Mouse (Mus musculus): ENCODE data around the gene Smg9.

DNA sequence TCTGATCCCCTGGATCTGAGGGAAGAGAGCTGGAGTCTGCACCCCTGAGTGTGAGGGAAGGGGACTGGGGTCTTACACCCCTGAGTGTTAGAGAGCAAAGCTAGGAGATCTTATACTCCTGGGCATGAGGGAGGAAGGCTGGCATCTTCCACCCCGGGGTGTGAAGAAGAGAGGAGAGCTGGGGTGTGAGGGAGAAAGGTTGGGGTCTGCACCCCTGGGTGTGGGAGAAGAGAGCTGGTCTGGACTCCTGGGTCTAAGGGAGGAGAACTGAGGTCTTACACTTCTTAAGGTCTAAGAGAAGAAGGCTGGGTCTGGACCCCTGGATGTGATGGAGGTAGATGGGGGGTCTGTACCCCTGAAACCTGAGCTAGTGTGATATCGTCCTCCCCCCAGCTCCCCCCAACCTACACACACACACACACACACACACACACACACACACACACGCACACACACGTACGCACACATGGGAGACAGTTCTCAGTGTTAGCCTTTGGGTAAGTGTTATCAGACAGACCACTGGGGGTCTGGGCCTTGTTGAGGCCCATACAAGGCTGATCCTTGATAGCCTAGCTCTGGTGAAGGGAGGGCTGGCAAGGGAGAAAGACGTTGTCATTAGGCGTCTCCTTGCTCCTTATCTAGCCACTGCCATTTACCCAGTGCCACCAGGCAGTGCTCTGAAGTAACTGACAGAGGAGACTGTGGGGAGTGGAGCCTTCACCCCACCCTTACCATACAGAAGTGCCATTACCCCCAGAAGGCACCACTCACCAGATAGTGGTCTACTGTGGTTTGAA is 28.2 kb upstream of the Smg9 start:
- TF ChIP-seq POLR2A (IDR thresholded peaks at IDR 0.05; ENCODE audit: insufficient read depth, low read depth, low read length) (no peak), CTCF (IDR thresholded peaks at IDR 0.05; ENCODE audit: insufficient read depth, low read depth, low read length) (no peak)

Data from olfactory bulb, adult 2 months (tissue).